Mouse (Mus musculus): ENCODE measurements around the gene Calhm2. TPM values are rescaled to one million over a fixed set of nuclear protein-coding genes. Genes with fewer than 3 reads are reported as not detected.

Gene Calhm2
- 7.5 and 8.2 TPM in 2 replicates for polyA plus RNA-seq (2012; rRNA removed)

- no peak for DNase-seq (ENCODE audit: low read depth)
These were observed at the start of gene Calhm2 for GRCm38 (mm10) chr19:47137771-47138421. Gene Calhm2 (minus strand): TSS chr19:47138294.

GRCm38 (mm10) chr19:47186514-47187275 lies 48.6 kb upstream of the Calhm2 start:
- no peak for DNase-seq (ENCODE audit: low read depth)

GRCm38 (mm10) chr19:47184736-47185135 lies 46.6 kb upstream of the Calhm2 start:
- DNase-seq (ENCODE audit: low read depth) = no peak

- no peak for DNase-seq (ENCODE audit: low read depth)
These were observed 46.1 kb upstream of the Calhm2 start for GRCm38 (mm10) chr19:47184221-47184620.

GRCm38 (mm10) chr19:47180011-47180410 lies 41.9 kb upstream of the Calhm2 start:
- no peak for DNase-seq (ENCODE audit: low read depth)

- DNase-seq (ENCODE audit: low read depth) = no peak
These were observed 41.2 kb upstream of the Calhm2 start for GRCm38 (mm10) chr19:47179272-47179809.

GRCm38 (mm10) chr19:47178431-47179271 lies 40.6 kb upstream of the Calhm2 start, which contains the start of gene Neurl1a:
Gene Neurl1a (plus strand): TSS chr19:47178820.
- DNase-seq (ENCODE audit: low read depth) = no peak

- no peak for DNase-seq (ENCODE audit: low read depth)
These were observed 39.9 kb upstream of the Calhm2 start for GRCm38 (mm10) chr19:47178001-47178400.

GRCm38 (mm10) chr19:47176916-47177505 lies 38.9 kb upstream of the Calhm2 start:
- no peak for DNase-seq (ENCODE audit: low read depth)

- DNase-seq (ENCODE audit: low read depth) = no peak
These were observed 37.4 kb upstream of the Calhm2 start for GRCm38 (mm10) chr19:47175472-47175871.

- no peak for DNase-seq (ENCODE audit: low read depth)
These were observed 36.4 kb upstream of the Calhm2 start for GRCm38 (mm10) chr19:47174515-47174914.

GRCm38 (mm10) chr19:47168793-47169412 lies 30.8 kb upstream of the Calhm2 start:
- DNase-seq (ENCODE audit: low read depth) = no peak

- no peak for DNase-seq (ENCODE audit: low read depth)
These were observed 30.1 kb upstream of the Calhm2 start for GRCm38 (mm10) chr19:47168223-47168622.

GRCm38 (mm10) chr19:47167617-47168214 lies 29.6 kb upstream of the Calhm2 start:
- DNase-seq (ENCODE audit: low read depth) = no peak

- DNase-seq (ENCODE audit: low read depth) = no peak
These were observed 28.7 kb upstream of the Calhm2 start for GRCm38 (mm10) chr19:47166758-47167157.

GRCm38 (mm10) chr19:47163176-47163744 lies 25.2 kb upstream of the Calhm2 start:
- DNase-seq (ENCODE audit: low read depth) = no peak

GRCm38 (mm10) chr19:47161669-47162068 lies 23.6 kb upstream of the Calhm2 start:
- DNase-seq (ENCODE audit: low read depth) = no peak

- DNase-seq (ENCODE audit: low read depth) = no peak
These were observed 19.6 kb upstream of the Calhm2 start, which contains the start of gene Calhm3 for GRCm38 (mm10) chr19:47157664-47158063. Gene Calhm3 (minus strand): TSS chr19:47157764.

- DNase-seq (ENCODE audit: low read depth) = no peak
These were observed 15.7 kb upstream of the Calhm2 start for GRCm38 (mm10) chr19:47153767-47154166.

- no peak for DNase-seq (ENCODE audit: low read depth)
These were observed 13.9 kb upstream of the Calhm2 start for GRCm38 (mm10) chr19:47152062-47152369.

All from gonadal fat pad, adult 2 months (tissue).